Mouse (Mus musculus) liver, postnatal 0 days (tissue): ENCODE data around the gene Cpeb2. TPM values are rescaled to one million over a fixed set of nuclear protein-coding genes. Genes with fewer than 3 reads are reported as not detected.

Experiments used
- ATAC-seq: fragments of 200-750 bp; cut with Nextera tagmentation; 2 replicates; pipeline ENCODE4 v1.8.0; 2017; ENCODE audit warnings: mild to moderate bottlenecking, moderate library complexity
- DNase-seq: peaks from one replicate; pipeline ENCODE4 v3.0.0-alpha.2; 2016
- H3K27ac ChIP-seq: fragments of 300-500 bp; sonication (generic); 2 replicates; pipeline ENCODE4 v1.5.1; 2014; ENCODE audit warnings: antibody characterized with exemption, moderate library complexity, mild to moderate bottlenecking, low read depth
- H3K27me3 ChIP-seq: fragments of 300-500 bp; sonication (generic); 2 replicates; pipeline ENCODE4 v1.6.1; 2014; ENCODE audit warnings: low read length, control low read depth, mixed read lengths; ENCODE audit not compliant: insufficient read depth
- H3K36me3 ChIP-seq: fragments of 300-500 bp; sonication (generic); replicated peaks from 2 replicates; pipeline ENCODE4 v1.6.1; 2014; ENCODE audit warnings: mild to moderate bottlenecking, control low read depth, low read length, moderate library complexity, mixed read lengths; ENCODE audit not compliant: insufficient read depth
- H3K4me1 ChIP-seq: fragments of 300-500 bp; sonication (generic); 2 replicates; pipeline ENCODE4 v1.6.1; 2014; ENCODE audit warnings: antibody characterized with exemption, mild to moderate bottlenecking, control low read depth; ENCODE audit not compliant: insufficient read depth
- H3K4me2 ChIP-seq: fragments of 300-500 bp; sonication (generic); 2 replicates; pipeline ENCODE4 v1.6.1; 2014; ENCODE audit warnings: low read depth, mild to moderate bottlenecking, low read length, moderate library complexity, mixed read lengths
- H3K4me3 ChIP-seq: fragments of 300-500 bp; sonication (generic); 2 replicates; pipeline ENCODE4 v1.5.1; 2014; ENCODE audit warnings: low read depth, low read length
- H3K9ac ChIP-seq: fragments of 300-500 bp; sonication (generic); replicated peaks from 2 replicates; pipeline ENCODE4 v1.6.1; 2014; ENCODE audit warnings: mild to moderate bottlenecking, moderate library complexity
- H3K9me3 ChIP-seq: fragments of 300-500 bp; sonication (generic); 2 replicates; pipeline ENCODE4 v1.6.1; 2016; ENCODE audit warnings: mild to moderate bottlenecking, control low read depth, low read length, mixed read lengths
- CTCF ChIP-seq: sonication (generic); IDR thresholded peaks from 2 replicates; pipeline ENCODE4 v1.5.1; 2016; ENCODE audit warnings: antibody characterized with exemption, low read depth
- EP300 ChIP-seq: IDR thresholded peaks from 2 replicates; pipeline ENCODE4 v1.6.1; 2016; ENCODE audit warnings: antibody characterized with exemption, low read depth, mild to moderate bottlenecking
- WGBS: fragments of 180-500 bp; shearing (Covaris S2); extraction: QIAGEN DNeasy Blood & Tissue Kit; methylation state at CpG from one replicate; pipeline ENCODE4 v1.1.7; 2014; ENCODE audit not compliant: insufficient replicate concordance; 5-methylcytosine and 5-hydroxymethylcytosine counted together
- polyA plus RNA-seq: library from polyadenylated mRNA; unstranded; fragments of >200 nt; fragmentation: Nextera tagmentation; extraction: Ambion mirVana; gene quantifications from 2 replicates; pipeline ENCODE4 v1.2.1, GENCODE M21; 2015

Gene Cpeb2
- polyA plus RNA-seq, 1 experiment from 2014 or later = 3.2 TPM

- Histone ChIP-seq H3K27ac (no peak overlapping the region), H3K4me1 (no peaks in the 10 kb centered on the region), H3K36me3 (no peaks in the 10 kb centered on the region), H3K4me3 (no peak overlapping the region), H3K9me3 (no peaks in the 10 kb centered on the region), H3K27me3 (no peaks in the 10 kb centered on the region), H3K9ac (no peak overlapping the region), H3K4me2 (no peak overlapping the region)
- DNase-seq (no peak), ATAC-seq (no peak)
- TF ChIP-seq CTCF = no peak
- no peak for TF ChIP-seq EP300
- 70% methylated on average over 1 of the region's 1 CpGs for WGBS
These were observed 104.2 kb downstream of the Cpeb2 start for GRCm38 (mm10) chr5:43337212-43337611.

GRCm38 (mm10) chr5:43338771-43339475 is 106.0 kb downstream of the Cpeb2 start:
- no peak overlapping the region for H3K27ac ChIP-seq
- 64% methylated on average over 10 of the region's 10 CpGs for WGBS
- ATAC-seq = no peak
- no peak overlapping the region for H3K4me2 ChIP-seq
- no peaks in the 10 kb centered on the region for H3K36me3 ChIP-seq
- H3K4me1 ChIP-seq = no peaks in the 10 kb centered on the region
- H3K9ac ChIP-seq = no peak overlapping the region
- no peak for TF ChIP-seq EP300
- TF ChIP-seq CTCF = no peak
- DNase-seq = no peak
- H3K4me3 ChIP-seq = no peak overlapping the region
- no peaks in the 10 kb centered on the region for H3K9me3 ChIP-seq
- H3K27me3 ChIP-seq = no peaks in the 10 kb centered on the region
